Mouse (Mus musculus) left cerebral cortex, postnatal 4 days (tissue): Measurements from ENCODE around the gene Stk33. TPM values are rescaled to one million over a fixed set of nuclear protein-coding genes. Genes with fewer than 3 reads are reported as not detected.
"Not testable (repeated sequence)": the region's sequence is repeated elsewhere in the genome, so short reads cannot be mapped to it uniquely, and the experiment has no call there.

ENCODE experiments used
- DNase-seq: peaks from one replicate; pipeline ENCODE4 v3.0.0-alpha.2; 2022
- intact Hi-C: fragments of 180-260 bp; cut with DNase I; formaldehyde crosslinking; loops from one replicate; pipeline ENCODE4 v1.15.1; 2025
- total RNA-seq, 2 experiments: library from RNA; stranded (reverse); gene quantifications; 2 replicates each; pipeline ENCODE4 v1.2.3; 2021

Gene Stk33
- 1 to 10 TPM; 1.9 to 2.7 TPM for total RNA-seq

GRCm38 (mm10) chr7:109438781-109439591 lies at the start of gene Stk33:
Gene Stk33, minus strand, starts transcription at chr7:109439081.
- intact Hi-C loops, result no loop called here
- peak; percentile 57 for DNase-seq

- no peak for DNase-seq
- intact Hi-C loops, result no loop called here
Measured at GRCm38 (mm10) chr7:109484221-109484620, 45.3 kb upstream of the Stk33 start.

- peak; percentile 41 for DNase-seq
- intact Hi-C loops, result no loop called here
Measured at GRCm38 (mm10) chr7:109480765-109481197, 41.9 kb upstream of the Stk33 start.

- no peak for DNase-seq
- intact Hi-C loops, result no loop called here
Measured at GRCm38 (mm10) chr7:109477926-109478325, 39.0 kb upstream of the Stk33 start.

- no peak for DNase-seq
- intact Hi-C loops, result no loop called here
Measured at GRCm38 (mm10) chr7:109470700-109471099, 31.8 kb upstream of the Stk33 start.

- no peak for DNase-seq
- intact Hi-C loops, result no loop called here
Measured at GRCm38 (mm10) chr7:109468262-109468701, 29.4 kb upstream of the Stk33 start.

- no peak for DNase-seq
- intact Hi-C loops, result no loop called here
Measured at GRCm38 (mm10) chr7:109467591-109467990, 28.7 kb upstream of the Stk33 start.

GRCm38 (mm10) chr7:109460698-109461097 lies 21.8 kb upstream of the Stk33 start:
- intact Hi-C loops, result no loop called here

GRCm38 (mm10) chr7:109456563-109456962 lies 17.7 kb upstream of the Stk33 start:
- intact Hi-C loops, result no loop called here
- no peak for DNase-seq

More at GRCm38 (mm10) chr7:109460698-109461097, 21.8 kb upstream of the Stk33 start:
- DNase-seq, result no peak

- intact Hi-C loops, result no loop called here
Measured at GRCm38 (mm10) chr7:109455748-109456147, 16.9 kb upstream of the Stk33 start.

GRCm38 (mm10) chr7:109454856-109455255 lies 16.0 kb upstream of the Stk33 start:
- intact Hi-C loops, result no loop called here
- DNase-seq, result no peak

More at GRCm38 (mm10) chr7:109455748-109456147, 16.9 kb upstream of the Stk33 start:
- DNase-seq, result no peak

- no peak for DNase-seq
- intact Hi-C loops, result no loop called here
Measured at GRCm38 (mm10) chr7:109448060-109448459, 9.2 kb upstream of the Stk33 start.

GRCm38 (mm10) chr7:109445012-109445411 lies 6.1 kb upstream of the Stk33 start:
- DNase-seq, result peak; percentile 48
- intact Hi-C loops, result no loop called here

GRCm38 (mm10) chr7:109442739-109443138 lies 3.9 kb upstream of the Stk33 start:
- no peak for DNase-seq
- intact Hi-C loops, result no loop called here

GRCm38 (mm10) chr7:109440697-109441269 lies 1.9 kb upstream of the Stk33 start:
- DNase-seq, result no peak
- intact Hi-C loops, result no loop called here

- intact Hi-C loops, result loop anchor here (2.0 to 10.0 kb wide), 3 partner anchors 287 to 390 kb away; no protein-coding TSS in a partner anchor
- DNase-seq, result no peak
Measured at GRCm38 (mm10) chr7:109424422-109425159, 14.3 kb downstream of the Stk33 start.

- no peak for DNase-seq
- intact Hi-C loops, result loop anchor here (5.0 to 10.0 kb wide), 2 partner anchors 286 to 388 kb away; no protein-coding TSS in a partner anchor
Measured at GRCm38 (mm10) chr7:109422803-109423202, 16.1 kb downstream of the Stk33 start.

- no peak for DNase-seq
- intact Hi-C loops, result no loop called here
Measured at GRCm38 (mm10) chr7:109405491-109405890, 33.4 kb downstream of the Stk33 start.

- no peak for DNase-seq
- intact Hi-C loops, result no loop called here
Measured at GRCm38 (mm10) chr7:109399299-109399698, 39.6 kb downstream of the Stk33 start.

- intact Hi-C loops, result no loop called here
- no peak for DNase-seq
Measured at GRCm38 (mm10) chr7:109381131-109381530, 57.8 kb downstream of the Stk33 start.

- DNase-seq, intact Hi-C loops: not testable (repeated sequence)
Measured at GRCm38 (mm10) chr7:109373556-109373955, 65.3 kb downstream of the Stk33 start.
